Mouse (Mus musculus): ENCODE results near the gene Zfp462.
"Not testable (repeated sequence)": the region's sequence is repeated elsewhere in the genome, so short reads cannot be mapped to it uniquely, and the experiment has no call there.

The Zfp462 gene

GRCm38 (mm10) chr4:54993001-54993400 lies 48.2 kb downstream of the Zfp462 start:
- in situ Hi-C loops (cut with MboI, MseI) = not testable (repeated sequence)

DNA sequence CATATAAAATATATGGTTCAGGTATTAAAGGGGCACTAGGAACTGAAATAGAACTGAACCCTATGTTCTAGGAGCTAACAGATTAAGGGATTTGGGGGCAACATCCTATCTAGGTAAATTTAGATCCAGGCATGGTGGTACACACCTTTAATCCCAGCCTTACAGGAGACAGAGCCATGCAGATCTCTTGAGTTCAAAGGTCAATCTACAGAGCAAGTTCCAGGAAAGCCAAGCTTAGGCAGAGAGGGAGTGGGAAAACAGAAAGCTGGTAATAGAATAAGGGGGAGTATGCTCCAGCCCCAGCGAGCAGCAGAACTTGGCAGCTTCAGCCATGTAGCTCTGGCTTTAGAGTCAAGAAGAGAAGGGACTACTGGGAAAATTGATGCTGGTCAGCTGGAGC lies 50.4 kb downstream of the Zfp462 start:
- in situ Hi-C loops (cut with MboI, MseI) = no loop called here

GRCm38 (mm10) chr4:54996064-54996463 lies 51.2 kb downstream of the Zfp462 start:
- in situ Hi-C loops (cut with MboI, MseI) = no loop called here

GRCm38 (mm10) chr4:54998146-54998841 lies 53.4 kb downstream of the Zfp462 start:
- in situ Hi-C loops (cut with MboI, MseI) = no loop called here

DNA sequence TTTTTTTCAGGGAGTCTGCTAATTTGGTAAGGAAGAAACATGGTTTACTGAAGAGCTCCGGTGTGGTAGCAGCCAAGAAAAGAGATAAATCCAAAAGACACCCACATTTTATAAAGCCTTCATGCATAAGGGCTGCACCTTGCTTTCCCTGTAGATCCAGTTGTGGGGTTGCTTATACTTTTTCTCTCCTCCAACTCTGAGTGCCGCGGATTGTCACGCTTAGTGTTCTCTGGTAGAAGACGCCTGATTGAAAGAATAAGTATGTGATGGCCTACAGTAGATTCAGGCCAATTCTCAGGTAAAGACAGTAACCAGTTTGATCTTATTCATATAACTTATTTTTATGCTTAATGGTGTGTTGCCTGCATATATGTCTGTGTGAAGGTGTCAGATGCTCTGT lies 54.7 kb downstream of the Zfp462 start:
- in situ Hi-C loops (cut with MboI, MseI) = no loop called here

DNA sequence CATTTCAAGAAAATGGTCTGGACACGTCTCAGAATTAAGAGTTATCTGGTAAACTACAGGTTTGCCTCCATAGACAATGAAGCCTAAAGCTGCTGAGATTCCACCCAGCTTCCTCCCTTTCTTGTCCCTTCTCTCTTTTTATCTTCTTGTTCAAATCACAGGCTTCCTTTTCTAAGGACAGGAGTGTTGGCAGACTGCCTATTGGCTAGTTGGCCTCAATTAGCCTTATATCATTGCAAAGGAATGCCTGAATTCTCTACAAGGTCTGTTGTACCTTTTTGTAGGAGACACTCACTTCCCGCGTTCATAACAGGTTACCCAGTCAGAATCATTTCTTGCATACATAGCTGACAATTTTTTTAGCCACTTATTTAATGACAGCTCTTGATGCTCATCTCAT lies 56.5 kb downstream of the Zfp462 start:
- in situ Hi-C loops (cut with MboI, MseI) = no loop called here

- in situ Hi-C loops (cut with MboI, MseI) = no loop called here
Observed at GRCm38 (mm10) chr4:55003128-55003527, 58.3 kb downstream of the Zfp462 start.

DNA sequence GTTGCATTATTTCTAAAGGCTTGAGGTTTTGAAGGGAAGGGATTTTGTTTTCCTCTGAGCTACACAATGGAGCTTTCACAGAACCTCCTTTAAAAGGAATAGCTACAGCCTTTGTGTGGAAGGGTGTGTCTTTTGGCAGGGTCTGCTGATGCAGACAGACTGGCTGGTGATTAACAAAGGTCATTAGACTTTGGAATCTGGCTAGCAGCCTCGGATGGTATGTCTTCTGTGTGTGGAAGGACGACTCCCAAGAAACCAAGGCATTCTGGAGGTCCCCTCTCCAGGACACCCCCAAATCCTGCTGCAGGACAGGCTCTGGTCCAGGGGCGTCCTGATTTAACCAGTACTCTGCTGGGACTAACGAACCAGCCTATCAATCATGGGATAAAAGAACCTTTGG lies 60.2 kb downstream of the Zfp462 start:
- in situ Hi-C loops (cut with MboI, MseI) = no loop called here

DNA sequence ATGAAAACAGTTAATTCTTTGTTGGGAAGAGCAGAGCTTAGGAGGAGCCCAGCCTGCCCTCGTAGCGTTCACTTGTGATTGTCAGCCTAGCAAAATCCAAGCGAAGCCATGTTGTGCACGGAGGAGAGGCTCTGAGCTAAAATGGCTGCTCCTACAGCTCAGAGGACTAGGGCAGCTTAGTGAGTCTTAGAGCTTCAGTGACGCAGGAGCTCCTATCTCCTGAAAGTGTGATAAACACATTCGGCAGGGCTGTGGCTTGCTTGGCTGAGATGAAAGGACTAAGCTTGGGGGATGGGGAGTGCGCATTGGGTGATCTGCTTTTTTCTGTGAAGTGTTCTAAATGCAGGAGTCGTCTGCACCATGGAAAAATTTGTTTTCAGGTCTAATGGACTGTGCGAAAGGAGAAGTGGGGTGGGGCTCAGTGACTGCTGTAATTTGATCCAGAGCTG lies 60.7 kb downstream of the Zfp462 start:
- in situ Hi-C loops (cut with MboI, MseI) = no loop called here

DNA sequence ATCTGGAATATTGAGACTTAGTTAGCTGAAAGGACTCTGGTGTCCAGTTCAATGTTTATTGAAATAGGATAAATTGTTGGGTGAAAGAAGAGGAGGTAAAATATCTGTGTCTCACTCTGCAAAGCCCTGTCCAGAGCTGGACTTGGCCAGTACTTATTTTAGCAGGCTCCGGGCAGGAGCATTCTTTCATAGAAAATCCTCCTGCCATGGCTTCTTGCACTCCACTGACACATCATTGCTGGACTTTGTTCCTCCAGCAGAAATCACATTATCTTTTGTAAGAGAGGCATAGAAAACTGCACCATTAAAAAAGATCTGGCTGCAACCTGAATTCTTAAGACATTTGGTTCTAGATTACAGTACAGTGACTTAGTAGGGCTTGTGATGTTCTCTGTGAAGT lies 61.2 kb downstream of the Zfp462 start:
- in situ Hi-C loops (cut with MboI, MseI) = no loop called here

- in situ Hi-C loops (cut with MboI, MseI) = no loop called here
Observed at GRCm38 (mm10) chr4:55008616-55009015, 63.8 kb downstream of the Zfp462 start.

- in situ Hi-C loops (cut with MboI, MseI) = no loop called here
Observed at GRCm38 (mm10) chr4:55011391-55011790, 66.5 kb downstream of the Zfp462 start.

DNA sequence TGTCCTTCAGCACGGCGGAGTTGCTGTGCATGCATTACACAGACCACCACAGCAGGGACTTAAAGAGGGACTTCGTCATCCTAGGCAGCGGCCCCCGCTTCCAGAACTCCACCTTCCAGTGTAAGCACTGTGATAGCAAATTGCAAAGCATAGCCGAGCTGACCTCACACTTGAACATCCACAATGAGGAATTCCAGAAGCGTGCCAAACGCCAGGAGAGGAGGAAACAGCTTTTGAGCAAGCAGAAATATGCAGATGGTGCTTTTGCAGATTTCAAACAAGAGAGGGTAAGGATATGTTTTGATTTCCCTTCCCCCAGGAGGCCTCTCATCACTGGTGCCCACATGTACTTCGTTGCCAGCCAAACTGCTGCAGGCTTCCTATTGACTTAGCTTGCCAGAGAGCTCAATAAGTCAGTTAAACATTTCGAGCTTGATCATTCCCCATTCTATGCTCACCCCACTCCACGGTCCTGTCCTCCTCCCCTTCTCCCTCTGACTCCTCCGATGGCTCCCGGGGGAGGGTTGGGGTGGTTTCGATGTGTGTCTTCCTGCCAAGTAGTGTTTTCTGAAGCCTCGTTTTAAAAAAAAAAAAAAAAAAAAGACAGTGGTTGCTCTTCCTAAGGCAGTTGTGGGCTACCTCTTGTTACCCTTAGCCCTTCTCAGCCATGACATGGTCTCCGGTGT lies 68.9 kb downstream of the Zfp462 start:
- in situ Hi-C loops (cut with MboI, MseI) = no loop called here

DNA sequence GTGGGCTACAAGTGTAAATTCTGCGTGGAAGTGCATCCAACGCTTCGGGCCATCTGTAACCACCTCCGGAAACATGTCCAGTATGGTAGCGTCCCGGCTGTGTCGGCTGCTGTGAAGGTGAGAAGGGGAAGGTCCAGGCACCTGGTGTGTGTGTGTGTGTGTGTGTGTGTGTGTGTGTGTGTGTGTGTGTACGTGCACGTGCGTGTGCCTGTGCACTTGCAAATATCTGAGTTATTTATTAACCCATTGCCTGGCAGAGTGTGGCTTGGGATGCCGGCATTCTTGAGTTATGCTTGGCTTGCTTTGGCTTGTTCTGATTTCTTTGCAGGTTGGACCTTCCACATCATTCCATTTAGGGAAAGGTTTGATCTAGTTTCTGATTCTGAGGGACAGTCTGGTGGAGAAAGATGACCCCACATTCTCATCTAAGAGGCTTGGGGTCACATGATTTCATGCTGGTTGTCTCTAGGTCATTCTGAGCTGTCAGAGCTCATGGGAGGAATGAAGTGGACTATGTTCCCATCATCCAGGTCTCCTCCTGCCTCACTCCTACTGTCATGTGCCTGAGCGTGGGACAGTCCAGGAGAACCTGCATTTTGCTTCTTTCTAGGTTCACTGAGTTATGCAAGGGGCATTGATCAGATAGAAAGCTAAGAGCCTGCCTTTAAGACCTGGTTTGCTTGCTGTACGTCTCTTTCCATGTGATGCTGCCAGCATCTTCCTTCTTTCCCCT lies 70.0 kb downstream of the Zfp462 start:
- in situ Hi-C loops (cut with MboI, MseI) = no loop called here

DNA sequence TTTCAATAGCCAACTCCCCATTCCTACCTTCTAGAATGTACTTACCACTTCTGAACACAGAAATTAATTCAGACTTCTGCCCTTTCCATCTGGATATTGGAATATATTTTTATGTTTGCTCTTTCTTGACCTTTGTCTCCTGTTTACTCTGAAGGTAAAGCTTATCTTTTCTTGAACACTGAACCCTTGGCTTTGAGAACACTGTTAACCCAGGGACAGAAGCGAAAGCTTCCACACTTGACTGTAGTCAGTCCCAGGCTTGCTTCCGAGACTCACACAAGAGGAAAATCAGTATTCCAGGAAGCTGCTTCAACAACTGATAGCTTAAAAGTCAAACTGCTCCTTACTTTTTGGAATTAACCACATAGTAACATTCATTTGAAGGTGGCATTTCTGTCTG lies 70.7 kb downstream of the Zfp462 start:
- in situ Hi-C loops (cut with MboI, MseI) = no loop called here

DNA sequence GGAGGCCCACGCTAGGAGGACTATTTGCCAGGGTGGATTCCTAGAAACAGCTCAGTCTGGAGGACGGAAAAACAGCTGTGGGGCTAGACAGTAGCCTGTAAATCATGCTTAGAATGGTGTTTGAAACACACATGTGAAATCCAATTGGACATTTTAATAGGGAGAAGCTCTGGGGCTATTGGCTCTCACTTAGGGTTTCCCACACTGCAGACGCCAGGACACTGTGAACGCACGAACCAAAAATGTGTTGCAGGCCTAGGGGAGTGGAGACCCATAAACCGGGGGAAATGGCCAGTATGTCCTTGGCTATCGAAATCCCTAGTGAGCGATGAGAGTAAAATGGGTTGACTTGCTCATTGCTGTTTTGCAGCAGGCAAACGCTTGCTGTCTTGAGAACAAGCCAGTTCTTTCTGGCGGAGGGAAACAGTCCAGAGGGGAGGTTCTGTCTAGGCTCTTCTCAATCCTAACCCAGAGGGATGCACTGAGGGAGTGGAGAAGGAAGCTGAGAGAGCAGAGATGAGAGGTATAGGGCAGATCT lies 81.3 kb downstream of the Zfp462 start:
- in situ Hi-C loops (cut with MboI, MseI) = no loop called here

DNA sequence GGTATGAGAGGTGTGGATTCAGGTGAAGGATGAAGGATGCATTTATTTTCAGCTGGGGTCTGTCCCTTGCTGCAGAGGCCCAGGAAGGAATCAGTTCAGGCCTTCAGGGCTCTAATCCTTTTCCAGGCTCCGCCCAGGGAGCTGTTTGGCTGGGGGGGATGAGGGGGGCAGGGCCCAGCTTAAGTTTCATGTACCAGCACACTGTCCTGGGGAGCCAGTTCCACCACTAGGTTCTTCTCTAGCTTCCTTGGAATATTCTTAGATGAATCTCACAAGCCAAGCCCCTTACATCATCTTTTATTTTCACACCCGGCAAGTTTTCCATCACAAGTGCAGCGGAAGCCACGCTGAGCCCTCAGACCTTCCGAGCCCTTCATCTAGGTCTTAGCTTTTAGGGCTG lies 85.6 kb downstream of the Zfp462 start:
- in situ Hi-C loops (cut with MboI, MseI) = loop anchor here (10.0 kb wide), 1 partner anchor 1244 kb away; no protein-coding TSS in a partner anchor

DNA sequence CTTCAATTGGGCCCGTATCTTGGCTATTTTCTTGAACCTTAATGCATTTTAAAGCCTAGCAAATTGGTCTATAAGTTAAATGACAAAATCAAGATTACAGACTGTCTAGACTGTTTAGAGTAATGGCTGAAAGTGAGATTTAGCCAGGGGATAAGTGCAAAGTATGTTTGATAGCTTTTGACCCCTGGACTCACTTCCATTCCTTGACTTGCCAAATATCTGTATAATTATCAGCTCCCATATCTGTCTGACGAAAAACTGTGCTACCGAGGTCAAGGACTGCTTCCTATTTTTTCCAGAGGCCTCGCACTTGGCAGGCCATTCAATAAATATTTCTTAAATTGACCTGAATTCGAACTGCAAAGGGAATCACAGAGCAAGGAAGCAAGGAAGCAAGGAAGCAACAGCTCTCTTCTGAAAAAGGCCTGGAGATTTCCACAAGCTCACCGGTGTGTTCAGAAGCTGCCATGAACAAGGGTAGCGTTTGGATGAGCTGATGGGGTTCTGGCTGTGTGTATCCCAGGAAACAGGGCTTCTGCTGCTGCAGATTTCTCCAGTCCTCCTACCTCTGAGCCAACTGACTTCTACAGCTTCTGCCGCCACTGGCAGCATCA lies 87.6 kb downstream of the Zfp462 start:
- in situ Hi-C loops (cut with MboI, MseI) = loop anchor here (10.0 kb wide), 1 partner anchor 1242 kb away; no protein-coding TSS in a partner anchor

- in situ Hi-C loops (cut with MboI, MseI) = loop anchor here (10.0 kb wide), 1 partner anchor 1241 kb away; no protein-coding TSS in a partner anchor
Observed at GRCm38 (mm10) chr4:55033452-55033851, 88.6 kb downstream of the Zfp462 start.

GRCm38 (mm10) chr4:55038139-55038538 lies 93.3 kb downstream of the Zfp462 start:
- in situ Hi-C loops (cut with MboI, MseI) = loop anchor here (10.0 kb wide), 1 partner anchor 1237 kb away; no protein-coding TSS in a partner anchor

GRCm38 (mm10) chr4:55040258-55040964 lies 95.6 kb downstream of the Zfp462 start:
- in situ Hi-C loops (cut with MboI, MseI) = no loop called here

All from regulatory T cell (primary cell).